Mouse (Mus musculus) adipocyte (in vitro differentiated cells): ENCODE measurements around the gene Ggt5.

Source experiments
- DNase-seq: peaks from one replicate; pipeline ENCODE4 v3.0.0-alpha.2; 2016; ENCODE audit warnings: low spot score

Ggt5 gene

GRCm38 (mm10) chr10:75654053-75654452 lies 64.9 kb downstream of the Ggt5 start:
- no peak for DNase-seq

GRCm38 (mm10) chr10:75657165-75657564 lies 68.0 kb downstream of the Ggt5 start:
- DNase-seq = no peak

GRCm38 (mm10) chr10:75657772-75658171 lies 68.6 kb downstream of the Ggt5 start:
- no peak for DNase-seq

GRCm38 (mm10) chr10:75661381-75661780 lies 72.2 kb downstream of the Ggt5 start:
- no peak for DNase-seq

GRCm38 (mm10) chr10:75661876-75662275 lies 72.7 kb downstream of the Ggt5 start:
- no peak for DNase-seq

- DNase-seq = no peak
Observed at GRCm38 (mm10) chr10:75662575-75662974, 73.4 kb downstream of the Ggt5 start.

- DNase-seq = no peak
Observed at GRCm38 (mm10) chr10:75664673-75665270, 75.6 kb downstream of the Ggt5 start.

- no peak for DNase-seq
Observed at GRCm38 (mm10) chr10:75666451-75667030, 77.4 kb downstream of the Ggt5 start.
